In the genomic region with DNA sequence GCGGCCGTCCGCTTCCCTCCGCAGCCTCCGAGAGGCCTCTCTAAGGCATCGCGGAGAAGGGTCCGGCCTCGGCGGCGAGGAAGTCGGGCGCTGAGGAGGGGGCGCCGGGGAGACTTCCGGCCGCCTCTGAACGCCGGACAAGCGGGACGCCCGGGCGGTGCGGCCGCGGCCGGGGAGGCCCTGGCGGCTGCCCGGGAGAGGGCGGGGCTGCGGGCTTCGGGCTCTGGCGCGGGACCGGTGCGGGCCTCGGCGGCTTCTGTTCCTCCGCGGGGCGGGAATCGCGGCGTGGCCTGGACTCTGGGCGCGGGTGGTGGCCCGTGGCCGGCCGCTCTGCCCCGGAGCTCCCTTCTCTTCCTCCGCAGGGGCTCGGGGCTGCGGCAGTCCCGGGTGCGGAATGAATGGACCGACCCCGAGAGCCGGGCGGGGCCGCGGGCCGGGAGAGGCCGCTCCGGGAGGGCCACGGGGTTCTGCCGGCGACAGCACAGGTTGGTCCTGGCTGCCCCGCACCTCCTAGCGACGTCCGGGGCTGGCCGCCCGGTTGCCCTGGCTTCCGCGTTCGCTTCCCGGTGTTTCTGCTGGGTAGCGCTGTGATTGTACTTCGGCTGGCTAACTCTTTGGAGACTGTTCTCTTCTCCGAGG, we compare ENCODE assay signal across 8 mouse cellular contexts. TPM values are rescaled to one million over a fixed set of nuclear protein-coding genes. Genes with fewer than 3 reads are reported as not detected.
DNase-seq lines count a peak whose midpoint lies in the region; ATAC-seq and TF ChIP-seq lines count a peak whose summit lies in the region.

No protein-coding gene starts in this region.

- H3K4me3 ChIP-seq in E14TG2a.4 (replicated peaks; ENCODE audit: low read length) = peak overlapping the region; percentile 98
- peak overlapping the region; percentile 91 for H3K4me3 ChIP-seq in hindbrain, embryonic 15.5 days
- H3K4me3 ChIP-seq in liver, embryonic 12.5 days = peak overlapping the region; percentile 100

- peaks cover 25% of the 10 kb centered on the region for H3K36me3 ChIP-seq in E14TG2a.4 (ENCODE audit: insufficient read depth, low read length)
- no peaks in the 10 kb centered on the region for H3K36me3 ChIP-seq in hindbrain, embryonic 15.5 days
- H3K36me3 ChIP-seq in liver, embryonic 12.5 days = peaks cover 19% of the 10 kb centered on the region

- no peak for ATAC-seq in hindbrain, embryonic 15.5 days (ENCODE audit: low FRiP score, low read depth)
- ATAC-seq in liver, embryonic 12.5 days = peak; percentile 49
- ATAC-seq in monocyte, adult 5-6 weeks (replicated peaks; ENCODE audit: insufficient number of reproducible peaks, low FRiP score, low TSS enrichment, poor library complexity, severe bottlenecking) = 0 out of 2 replicates have a peak, but pooled peaks have one; percentile 6

- H3K9ac ChIP-seq in hindbrain, embryonic 15.5 days = peak overlapping the region; percentile 91
- peak overlapping the region; percentile 99 for H3K9ac ChIP-seq in liver, embryonic 12.5 days

- peak overlapping the region; percentile 75 for H3K4me2 ChIP-seq in hindbrain, embryonic 15.5 days
- peak overlapping the region; percentile 79 for H3K4me2 ChIP-seq in liver, embryonic 12.5 days

- peak; percentile 26 for DNase-seq in 416B (ENCODE audit: low read depth)
- DNase-seq in cerebellum, adult 11-12 months = peak; percentile 77
- peak; percentile 18 for DNase-seq in forelimb bud, embryonic 11.5 days (ENCODE audit: low read depth, low spot score)
- no peak for DNase-seq in ovary, postnatal 36 days (ENCODE audit: low spot score)

- no peak for TF ChIP-seq CTCF in E14TG2a.4 (conservative IDR thresholded peaks at IDR 0.05; ENCODE audit: low read length)

- under 1% methylated on average over 74 of the region's 80 CpGs for WGBS in hindbrain, embryonic 15.5 days
- under 1% methylated on average over 67 of the region's 80 CpGs for WGBS in liver, embryonic 12.5 days (ENCODE audit: insufficient replicate concordance)

- H3K27me3 ChIP-seq in E14TG2a.4 (ENCODE audit: insufficient read depth, low read length) = no peaks in the 10 kb centered on the region
- H3K27me3 ChIP-seq in hindbrain, embryonic 15.5 days = no peaks in the 10 kb centered on the region
- no peaks in the 10 kb centered on the region for H3K27me3 ChIP-seq in liver, embryonic 12.5 days (replicated peaks)

- peak overlapping the region; percentile 94 for H3K27ac ChIP-seq in hindbrain, embryonic 15.5 days (replicated peaks)
- H3K27ac ChIP-seq in liver, embryonic 12.5 days = peak overlapping the region; percentile 98

- H3K4me1 ChIP-seq in E14TG2a.4 (replicated peaks; ENCODE audit: low read depth, low read length) = peaks cover 67% of the 10 kb centered on the region
- peaks cover 33% of the 10 kb centered on the region for H3K4me1 ChIP-seq in hindbrain, embryonic 15.5 days (replicated peaks)
- peaks cover 44% of the 10 kb centered on the region for H3K4me1 ChIP-seq in liver, embryonic 12.5 days

- no peaks in the 10 kb centered on the region for H3K9me3 ChIP-seq in E14TG2a.4 (ENCODE audit: low read length)
- H3K9me3 ChIP-seq in hindbrain, embryonic 15.5 days = no peaks in the 10 kb centered on the region
- H3K9me3 ChIP-seq in liver, embryonic 12.5 days (replicated peaks) = peaks cover 5% of the 10 kb centered on the region; the same call in 1 of the 2 replicates

RNA-seq across cellular contexts. Expression of gene Ube2n, which starts 0.5 kb away (rescaled TPM):
- 365 and 371 TPM in 2 replicates for polyA plus RNA-seq in hindbrain, embryonic 15.5 days (2015; fragmentation: Nextera tagmentation; extraction: Ambion mirVana)
- polyA plus RNA-seq in liver, embryonic 12.5 days (2016; fragmentation: Nextera tagmentation; extraction: Ambion mirVana) = 191 and 193 TPM in 2 replicates
- 101 to 144 TPM (median 135 TPM) in 3 replicates for total RNA-seq in monocyte, adult 5-6 weeks (2017)

RNA-seq across cellular contexts. Expression of gene Mrpl42, which starts 13.7 kb away (rescaled TPM):
- 257 and 280 TPM in 2 replicates for polyA plus RNA-seq in hindbrain, embryonic 15.5 days (2015; fragmentation: Nextera tagmentation; extraction: Ambion mirVana)
- polyA plus RNA-seq in liver, embryonic 12.5 days (2016; fragmentation: Nextera tagmentation; extraction: Ambion mirVana) = 248 and 264 TPM in 2 replicates
- total RNA-seq in monocyte, adult 5-6 weeks (2017) = 39.1 to 48.3 TPM (median 43.7 TPM) in 3 replicates

RNA-seq across cellular contexts. Expression of gene Nudt4, which starts 48.5 kb away (rescaled TPM):
- 68.5 and 69.0 TPM in 2 replicates for polyA plus RNA-seq in hindbrain, embryonic 15.5 days (2015; fragmentation: Nextera tagmentation; extraction: Ambion mirVana)
- 130 and 134 TPM in 2 replicates for polyA plus RNA-seq in liver, embryonic 12.5 days (2016; fragmentation: Nextera tagmentation; extraction: Ambion mirVana)
- total RNA-seq in monocyte, adult 5-6 weeks (2017) = 60.2 to 71.0 TPM (median 66.3 TPM) in 3 replicates
